23 mouse cellular contexts compared by ENCODE assay signal in genomic region chr17:24481027-24481815, GRCm38 (mm10). TPM values are rescaled to one million over a fixed set of nuclear protein-coding genes. Genes with fewer than 3 reads are reported as not detected.
"Had no signal": no experiment of that assay in that cellular context is flagged by ENCODE, and none has a peak within 500 bp of the region (broad histone marks: within the 10 kb centered on the region; RNA-seq: fewer than 3 reads in every experiment).

No protein-coding gene starts in this region.

- H3K27me3 ChIP-seq: limb, embryonic 12.5 days; limb, embryonic 15.5 days; midbrain, embryonic 12.5 days; neural tube, embryonic 12.5 days; neural tube, embryonic 15.5 days had no signal

- ATAC-seq: liver, postnatal 0 days had no signal

- DNase-seq: kidney, adult 11 months; kidney, adult 8-10 months; left cerebral cortex, postnatal 4 days; liver, postnatal 0 days; lung, postnatal 36 days; right cerebral cortex, adult 18-20 months; right cerebral cortex, postnatal 14 days; right cerebral cortex, postnatal 4 days; thymus, adult 18-20 months; thymus, postnatal 14 days; thymus, postnatal 4 days had no signal

- H3K4me2 ChIP-seq: kidney, embryonic 15.5 days; limb, embryonic 12.5 days; limb, embryonic 15.5 days; liver, embryonic 11.5 days; lung, embryonic 14.5 days; midbrain, embryonic 12.5 days; neural tube, embryonic 12.5 days; neural tube, embryonic 15.5 days had no signal

- H3K4me3 ChIP-seq: kidney, embryonic 15.5 days; limb, embryonic 12.5 days; limb, embryonic 15.5 days; midbrain, embryonic 12.5 days; neural tube, embryonic 12.5 days; neural tube, embryonic 15.5 days had no signal

- H3K9ac ChIP-seq: kidney, embryonic 15.5 days; limb, embryonic 15.5 days; liver, embryonic 14.5 days; liver, postnatal 0 days; lung, embryonic 14.5 days; midbrain, embryonic 12.5 days; neural tube, embryonic 12.5 days; neural tube, embryonic 15.5 days had no signal

- H3K9me3 ChIP-seq: kidney, embryonic 15.5 days; limb, embryonic 12.5 days; limb, embryonic 15.5 days; megakaryocyte, embryonic 14.5 days; midbrain, embryonic 12.5 days; neural tube, embryonic 12.5 days; neural tube, embryonic 15.5 days had no signal

- H3K27ac ChIP-seq: limb, embryonic 12.5 days; limb, embryonic 15.5 days; liver, embryonic 14.5 days; midbrain, embryonic 12.5 days; neural tube, embryonic 12.5 days; stomach, postnatal 0 days had no signal

RNA-seq across cellular contexts. Expression of gene Caskin1, which starts 7.2 kb away (rescaled TPM):
- polyA plus RNA-seq: liver, postnatal 0 days had no signal

RNA-seq across cellular contexts. Expression of gene Bricd5, which starts 7.5 kb away (rescaled TPM):
- polyA plus RNA-seq: limb, embryonic 12.5 days; limb, embryonic 15.5 days; liver, postnatal 0 days; midbrain, embryonic 12.5 days; stomach, embryonic 14.5 days; stomach, postnatal 0 days had no signal
